Mouse (Mus musculus) spleen, postnatal 10 days (tissue): ENCODE data around the gene Zdhhc13.
A peak's percentile ranks its signal among the peaks of the same experiment; 100 is the strongest.

Experiments used
- DNase-seq, 2 experiments: peaks; one replicate each; pipeline ENCODE4 v3.0.0; 2021 to 2022; ENCODE audit warnings: low spot score in 2 of 2

Gene Zdhhc13

DNA sequence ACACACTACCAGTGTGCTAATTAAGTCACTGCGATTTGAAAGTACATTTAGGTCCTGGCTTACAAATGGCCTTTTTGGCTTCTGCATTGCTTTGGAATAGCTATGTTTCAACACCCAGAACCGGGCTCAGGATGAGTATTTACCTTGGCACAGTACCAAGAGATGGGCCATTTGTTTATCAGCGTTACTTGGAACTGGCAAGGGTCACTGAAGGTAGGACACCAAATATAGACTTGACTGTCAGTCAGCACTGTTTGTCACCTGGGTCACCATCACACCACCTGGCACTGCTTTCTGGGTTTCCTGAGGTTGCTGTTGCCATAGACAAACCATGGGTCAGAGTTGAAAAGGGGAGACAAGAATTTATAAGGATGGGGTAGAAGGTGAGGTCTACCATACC lies 53.5 kb downstream of the Zdhhc13 start:
- no peak for DNase-seq

DNA sequence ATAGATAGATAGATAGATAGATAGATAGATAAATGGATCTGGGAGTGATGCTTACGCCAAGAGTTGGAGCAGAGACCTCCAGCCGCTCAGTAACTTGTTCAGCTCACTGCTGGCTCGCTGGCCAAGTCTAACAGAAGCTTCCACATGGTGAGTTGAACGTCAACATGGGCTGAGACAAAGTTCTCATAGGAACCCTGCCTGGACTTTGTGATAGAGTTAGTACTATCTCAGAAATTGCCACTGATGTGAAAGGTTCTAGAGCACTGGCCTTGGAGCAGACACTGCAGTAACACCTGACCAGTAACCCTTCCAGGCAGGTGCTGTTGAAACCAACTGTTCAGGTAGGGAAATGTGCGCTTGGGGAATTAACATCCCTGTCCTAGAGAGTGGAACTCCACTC lies 54.7 kb downstream of the Zdhhc13 start:
- DNase-seq, result no peak

DNA sequence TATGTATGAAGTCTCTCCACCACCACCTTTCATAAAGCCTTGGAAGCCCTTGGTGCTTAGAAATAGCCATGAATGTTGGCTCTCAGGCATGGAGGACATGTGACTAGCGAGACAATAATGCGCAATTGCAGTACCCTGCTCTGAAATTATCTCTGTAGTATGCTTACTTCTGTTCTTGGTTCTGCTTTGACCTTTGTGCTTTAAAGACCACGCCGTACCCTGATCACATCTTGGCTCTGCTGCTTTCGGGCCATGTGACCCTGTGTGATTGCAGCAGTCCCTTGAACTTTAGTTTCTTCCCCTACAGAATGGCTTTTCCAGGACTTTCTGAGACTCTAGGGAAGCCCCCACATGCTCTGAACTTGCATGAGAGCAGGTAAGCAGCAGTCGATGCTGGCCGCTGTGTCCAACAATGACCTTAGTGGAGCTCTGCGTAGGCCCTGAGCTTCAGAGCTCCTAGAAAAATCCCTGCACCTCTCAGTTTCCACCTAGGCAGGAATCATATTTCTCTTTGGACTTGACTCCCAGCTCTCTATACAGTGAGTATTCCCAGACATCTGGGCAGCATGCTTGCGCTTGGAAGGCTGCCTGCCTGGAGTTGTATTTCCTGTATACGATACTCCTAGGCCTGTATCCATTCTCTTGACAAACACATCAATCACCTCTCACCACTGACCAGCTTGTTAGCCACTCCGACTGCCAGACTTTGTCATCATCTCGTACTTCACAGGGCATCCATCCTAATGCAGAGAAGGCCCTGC lies 56.6 kb downstream of the Zdhhc13 start:
- DNase-seq, result no peak

DNA sequence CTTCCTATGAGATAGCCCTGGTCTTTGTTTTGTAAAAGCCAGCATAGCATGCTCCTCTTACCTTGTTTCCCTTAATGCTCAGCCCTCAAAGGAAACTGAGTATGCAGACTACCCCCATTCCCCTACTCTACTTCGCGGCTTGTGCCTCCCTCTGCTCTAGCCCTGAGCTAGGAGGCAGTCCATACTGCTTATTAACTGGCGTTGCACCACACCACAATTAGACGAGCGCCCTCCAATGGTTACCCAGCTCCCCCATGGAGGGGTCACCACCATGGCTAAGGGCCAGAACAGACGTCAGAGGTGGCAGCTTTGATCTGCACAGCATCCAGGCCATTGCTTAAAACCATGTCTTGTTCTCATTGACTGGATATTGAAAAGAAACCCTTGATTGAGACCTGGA lies 58.0 kb downstream of the Zdhhc13 start:
- no peak for DNase-seq

DNA sequence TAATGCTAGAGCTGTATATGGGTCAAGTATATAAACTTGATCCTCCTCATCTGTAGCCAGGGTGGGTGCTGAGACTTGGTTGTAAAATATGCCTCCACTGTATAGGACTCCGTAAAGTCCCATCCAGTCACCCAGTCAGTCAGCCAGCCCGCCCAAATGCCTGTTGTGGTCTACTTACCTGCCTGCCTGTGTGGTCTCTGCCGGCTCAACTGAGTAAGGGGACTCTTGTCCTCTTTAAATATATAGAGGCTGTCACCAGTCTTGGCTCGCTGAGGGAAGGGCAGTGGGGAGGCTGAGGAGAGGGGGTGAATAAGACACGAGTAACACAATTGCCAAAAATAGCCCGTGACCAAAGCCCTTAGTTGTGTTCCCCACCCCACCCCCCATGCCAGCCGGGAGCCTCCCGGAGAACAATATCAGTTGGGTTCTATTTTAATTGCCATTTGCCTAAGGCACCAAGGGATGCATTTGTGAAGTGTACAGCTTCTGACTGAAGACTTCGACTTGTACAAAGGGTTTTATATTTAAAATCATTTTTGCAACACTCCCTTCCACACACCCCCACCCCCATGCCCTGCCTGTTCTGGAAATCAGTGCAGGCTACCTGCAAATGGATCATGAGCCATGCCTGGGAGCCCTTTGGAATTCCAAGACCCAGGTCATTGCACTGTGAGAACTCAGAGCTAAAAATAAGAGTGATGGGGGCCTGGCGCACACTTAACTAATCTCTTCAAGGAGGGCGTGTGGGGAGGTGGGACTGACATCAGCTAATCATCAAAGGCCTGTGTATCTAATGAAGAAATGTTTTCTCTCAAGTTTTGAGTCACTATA lies 59.2 kb downstream of the Zdhhc13 start, which contains the start of gene Csrp3:
Gene Csrp3, minus strand, starts transcription at position 214 of the 831 bp plus-strand sequence.
- DNase-seq, result no peak

DNA sequence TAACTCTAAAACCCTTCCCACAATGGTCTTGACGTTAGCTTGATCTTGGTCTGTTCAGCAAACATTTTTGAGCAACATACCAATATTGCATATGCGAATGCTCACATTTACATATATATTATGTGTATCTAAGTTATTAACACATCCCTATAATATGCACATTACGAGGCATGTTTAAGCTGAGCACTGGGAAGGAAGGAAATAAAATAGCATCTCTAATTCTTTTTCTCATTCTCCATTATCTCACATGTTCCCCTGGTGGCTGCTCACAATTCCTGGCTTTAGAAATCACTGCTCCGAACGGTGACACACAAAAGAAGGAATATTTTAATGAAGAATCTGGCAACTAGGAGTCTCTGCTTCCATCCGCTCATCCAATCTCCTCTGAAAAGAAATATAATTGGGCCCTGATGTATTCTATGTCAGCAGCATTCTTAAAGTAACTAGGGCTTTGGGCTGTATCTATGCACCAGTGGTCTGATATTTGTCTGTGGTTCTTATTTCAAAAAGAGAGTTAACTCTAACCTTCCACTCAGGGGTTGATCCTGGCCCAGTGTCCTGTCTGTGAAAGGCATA lies 62.8 kb downstream of the Zdhhc13 start:
- DNase-seq, result no peak

DNA sequence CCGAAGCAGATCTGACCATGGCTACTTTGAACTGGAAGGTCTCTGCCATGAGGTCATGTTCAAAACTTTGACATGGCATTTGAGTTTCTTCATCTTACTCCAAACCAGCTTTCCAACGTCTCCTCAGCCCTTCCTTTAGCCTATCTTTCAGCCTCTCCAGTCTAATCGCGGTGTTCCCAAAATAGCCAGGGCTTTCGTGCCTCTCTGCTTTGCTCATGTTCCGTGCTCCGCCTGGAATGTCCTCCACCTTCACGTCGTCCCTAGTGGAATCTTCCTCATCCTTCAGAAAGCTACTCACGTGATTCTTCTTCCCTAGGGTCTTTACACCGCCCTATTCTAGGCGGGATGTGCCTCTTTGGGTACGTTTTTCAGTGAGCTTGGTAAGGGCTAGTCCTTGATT lies 64.7 kb downstream of the Zdhhc13 start:
- no peak for DNase-seq

DNA sequence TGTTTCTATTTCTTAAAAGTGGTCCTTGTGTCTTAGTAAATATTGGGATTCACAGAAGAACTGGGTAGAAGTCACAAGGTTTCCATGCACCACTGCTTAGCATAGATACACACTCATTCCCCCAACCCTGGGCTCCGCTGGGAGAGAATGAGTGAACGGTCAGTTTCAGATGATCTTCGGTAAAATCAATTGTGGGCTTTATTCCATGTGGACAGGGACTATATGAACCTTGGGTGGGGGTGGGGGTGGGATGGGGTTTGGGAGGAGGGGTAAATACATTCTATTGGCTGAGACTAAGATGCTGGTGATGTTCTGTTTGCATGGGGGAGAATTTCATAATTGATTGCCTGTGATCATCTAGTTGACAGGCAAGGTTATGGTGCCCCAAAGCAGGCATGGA lies 66.7 kb downstream of the Zdhhc13 start:
- DNase-seq, result no peak

DNA sequence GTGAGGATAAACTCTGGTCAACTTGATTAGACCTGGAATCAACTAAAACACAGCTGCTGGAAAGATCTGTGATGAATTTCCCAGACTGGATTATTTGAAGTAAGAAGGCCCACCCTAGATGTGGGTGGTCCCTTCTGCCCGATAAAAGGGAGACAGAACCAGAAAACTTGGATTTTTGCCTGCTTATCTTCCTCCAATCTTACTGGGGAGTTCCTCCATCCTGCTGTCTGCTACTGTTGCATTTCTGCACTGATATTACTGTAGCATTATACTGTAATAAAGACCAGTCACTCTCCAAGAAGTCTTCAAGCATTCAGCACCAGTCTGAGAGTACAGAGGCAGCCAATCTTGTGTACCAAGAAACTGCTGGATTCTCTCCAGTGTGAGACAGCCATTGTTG lies 69.5 kb downstream of the Zdhhc13 start:
- DNase-seq, result no peak

DNA sequence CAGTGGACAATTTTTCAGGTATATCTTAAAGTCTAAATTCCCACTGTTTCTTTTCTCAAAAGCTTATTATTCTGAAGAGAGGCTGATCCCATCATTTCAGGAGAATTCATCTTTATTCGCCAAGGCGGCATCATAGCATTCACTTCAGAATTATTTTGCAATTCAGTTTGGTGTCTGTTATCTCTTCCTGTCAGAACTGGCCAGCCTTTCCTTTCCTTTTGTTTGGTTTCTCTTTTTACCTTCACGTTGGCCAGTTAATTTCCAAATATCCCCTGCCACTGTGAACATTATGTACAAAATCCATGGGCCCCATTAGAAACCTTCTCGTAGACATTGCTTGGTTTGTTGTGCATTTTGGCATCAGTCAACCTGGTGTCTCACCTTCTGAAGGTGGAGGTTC lies 70.6 kb downstream of the Zdhhc13 start:
- no peak for DNase-seq

DNA sequence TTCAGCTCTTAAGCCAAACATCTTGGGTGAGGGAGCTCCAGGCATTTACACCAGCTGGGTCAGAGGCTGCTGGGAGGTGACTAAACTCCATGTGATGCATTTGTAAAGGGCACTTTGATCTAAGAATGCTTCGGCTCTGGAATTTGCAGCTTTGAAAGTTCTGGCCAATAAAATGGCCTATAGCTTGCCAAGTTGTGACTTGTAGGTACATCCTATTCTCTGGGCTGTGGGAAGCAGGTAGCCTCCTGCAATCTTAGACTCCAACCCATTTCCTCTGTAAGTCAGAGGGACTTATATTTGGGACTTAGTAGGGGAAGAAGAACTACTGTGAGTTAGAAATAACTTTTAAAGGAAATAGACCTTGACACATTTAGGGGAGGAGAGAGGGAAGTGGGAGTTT lies 72.1 kb downstream of the Zdhhc13 start:
- no peak for DNase-seq

DNA sequence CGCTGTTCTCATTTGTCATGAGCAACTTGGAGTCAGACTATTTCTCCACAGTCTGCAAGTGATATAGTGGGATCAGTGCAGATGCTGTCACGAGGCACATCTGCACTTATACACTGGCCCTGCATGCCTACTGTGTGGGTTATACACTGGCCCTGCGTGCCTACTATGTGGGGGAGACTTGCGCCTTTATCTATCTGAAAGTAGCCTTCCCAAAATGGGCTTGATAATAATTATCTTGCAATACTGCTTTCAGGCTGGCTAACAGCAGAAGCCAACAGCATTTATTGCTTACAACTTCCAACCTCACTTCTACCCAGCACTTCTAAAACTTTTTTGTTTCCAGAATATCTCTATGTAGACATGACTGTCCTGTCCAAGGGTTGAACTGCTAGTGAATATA lies 73.0 kb downstream of the Zdhhc13 start:
- DNase-seq, result no peak

DNA sequence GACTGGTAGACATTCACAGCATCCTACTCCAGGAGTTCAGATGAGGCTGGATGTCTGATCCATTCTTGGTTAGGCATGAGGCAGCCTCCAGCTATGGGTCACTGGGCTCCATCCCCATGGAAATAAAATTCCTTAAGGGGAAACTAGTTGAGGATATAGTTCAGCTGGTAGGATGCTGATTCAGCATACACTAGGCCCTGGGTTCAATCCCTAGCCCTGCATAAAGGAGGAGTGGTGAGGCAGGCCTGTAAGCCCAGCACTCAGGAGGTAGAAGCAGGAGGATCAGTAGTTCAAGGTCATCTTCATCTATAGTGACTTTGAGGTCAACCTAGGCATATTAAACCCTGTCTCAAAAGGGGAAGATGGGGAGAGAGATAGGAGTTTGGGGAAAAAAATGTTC lies 75.4 kb downstream of the Zdhhc13 start:
- DNase-seq, result no peak

DNA sequence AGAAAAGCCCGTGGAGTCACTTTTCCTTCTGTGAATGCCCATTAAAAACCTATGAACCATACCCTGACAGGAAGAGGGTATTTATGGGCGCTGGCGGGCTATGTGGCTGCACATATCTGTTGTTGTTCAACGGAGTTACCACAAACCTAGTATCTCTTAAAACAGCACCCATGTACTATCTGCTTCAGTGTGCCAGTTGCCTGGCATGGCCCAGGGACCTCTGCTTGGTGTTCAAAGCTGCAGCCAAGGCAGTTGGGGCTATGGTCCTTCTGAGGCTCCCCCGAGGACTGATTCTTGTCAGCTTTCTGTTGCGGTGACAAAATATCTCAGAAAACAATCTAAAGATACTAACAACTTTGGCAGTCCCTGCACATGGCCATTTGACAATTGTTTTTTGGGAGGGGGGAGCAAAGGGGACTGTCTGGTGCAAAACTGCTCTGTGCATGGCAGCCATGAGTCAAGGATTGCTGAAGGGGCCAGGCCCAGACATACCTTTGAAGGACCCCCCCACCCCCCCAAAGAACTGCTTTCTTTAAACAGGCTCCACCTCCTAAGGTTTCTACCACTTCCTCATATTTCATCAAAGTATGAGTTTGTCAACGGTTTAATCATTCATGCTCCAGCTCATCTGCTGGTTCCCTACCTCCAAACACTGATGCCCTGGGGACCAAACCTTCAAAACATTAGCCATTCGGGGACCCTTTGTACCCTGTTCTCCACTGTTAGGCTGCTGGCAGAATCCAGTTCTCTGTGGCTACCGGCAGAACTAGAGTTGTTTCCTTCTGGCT lies 76.1 kb downstream of the Zdhhc13 start:
- DNase-seq, result no peak

DNA sequence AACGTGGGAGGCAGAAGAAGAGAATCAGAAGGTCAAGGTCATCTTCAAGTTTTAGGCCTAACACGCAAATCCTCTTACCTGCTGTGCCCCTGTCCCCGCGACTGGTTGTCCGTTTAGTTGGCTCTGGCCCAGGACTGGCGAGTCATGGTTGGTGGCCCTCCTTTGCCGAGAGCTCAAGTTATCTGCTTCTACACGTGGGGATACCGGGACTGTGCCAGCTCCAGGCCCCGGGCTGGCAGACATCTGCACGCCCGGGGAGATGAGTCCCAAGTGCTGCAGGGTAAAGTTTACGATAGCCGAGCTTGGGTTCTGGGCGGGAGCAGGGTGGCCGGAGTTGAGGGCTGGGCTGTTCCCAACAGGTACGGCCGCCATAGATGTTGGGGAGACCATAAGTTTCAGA lies 78.8 kb downstream of the Zdhhc13 start:
- peak in 1 of 2 experiments; percentile 36 for DNase-seq

DNA sequence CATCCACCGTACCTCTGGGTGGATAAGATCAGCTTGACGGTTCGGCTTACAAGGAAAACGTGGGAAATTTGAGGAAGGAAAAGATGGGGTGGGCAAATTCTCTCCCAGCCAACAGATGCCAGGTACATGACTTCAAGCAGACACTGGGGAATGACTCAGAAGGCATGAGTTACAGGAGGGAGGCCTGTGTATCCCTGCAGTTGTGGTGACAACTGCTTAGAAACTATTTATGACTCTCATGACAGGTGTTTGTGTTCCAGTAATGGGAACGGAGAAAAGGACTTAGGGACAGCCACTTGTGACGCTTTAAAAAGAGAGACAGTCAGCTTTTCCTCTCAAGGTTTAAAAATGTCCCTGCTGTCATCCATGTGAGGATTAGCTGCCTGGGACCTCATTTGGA lies 81.3 kb downstream of the Zdhhc13 start:
- no peak for DNase-seq

DNA sequence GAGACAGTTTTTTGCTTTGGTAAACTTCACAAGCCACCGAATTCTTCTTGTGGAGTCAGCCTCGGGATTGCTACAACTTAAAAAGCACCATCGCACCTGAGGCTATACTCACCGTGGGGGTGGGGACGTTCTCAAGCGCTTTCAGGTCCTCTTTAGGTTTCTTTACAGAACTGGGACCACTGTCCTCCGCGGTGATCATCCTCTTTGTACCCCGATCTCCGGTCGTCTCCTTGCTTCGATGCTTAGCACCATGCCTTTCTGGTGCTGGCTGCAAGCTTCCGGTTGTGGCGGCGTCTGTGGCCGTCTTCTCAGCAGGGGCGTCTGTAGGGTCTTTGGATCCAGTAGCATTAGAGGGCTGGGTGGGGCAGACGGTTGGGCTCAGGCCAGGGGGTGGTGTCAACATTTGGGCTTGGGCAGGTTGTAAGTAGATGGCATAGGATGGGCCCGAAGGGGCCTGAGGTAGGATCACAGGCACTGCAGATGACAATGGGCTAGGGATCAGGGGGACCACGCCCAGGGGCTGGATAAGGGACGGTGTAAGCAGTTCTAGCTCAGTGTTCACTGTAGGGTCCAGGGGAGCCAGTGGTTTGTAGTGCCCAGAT lies 81.9 kb downstream of the Zdhhc13 start:
- DNase-seq, result no peak

DNA sequence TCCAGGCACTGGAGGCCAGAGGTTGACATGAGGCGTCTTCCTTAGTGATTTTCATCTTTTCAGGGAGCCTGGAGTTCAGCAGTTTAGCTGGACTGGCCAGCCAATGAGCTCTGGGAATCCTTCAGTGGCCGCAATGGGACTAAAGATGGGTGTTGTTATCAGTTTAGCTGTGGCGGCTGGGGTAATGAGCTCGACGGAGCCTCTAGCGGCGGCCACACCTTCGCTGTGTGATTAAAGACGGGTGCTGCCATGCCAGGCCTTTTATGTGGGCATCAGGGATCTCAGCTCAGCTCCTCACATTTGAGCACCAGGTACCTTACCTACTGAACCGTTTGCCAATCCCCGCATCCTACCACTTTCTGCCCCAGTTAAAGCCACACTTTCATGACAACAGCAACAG lies 82.5 kb downstream of the Zdhhc13 start:
- no peak for DNase-seq

DNA sequence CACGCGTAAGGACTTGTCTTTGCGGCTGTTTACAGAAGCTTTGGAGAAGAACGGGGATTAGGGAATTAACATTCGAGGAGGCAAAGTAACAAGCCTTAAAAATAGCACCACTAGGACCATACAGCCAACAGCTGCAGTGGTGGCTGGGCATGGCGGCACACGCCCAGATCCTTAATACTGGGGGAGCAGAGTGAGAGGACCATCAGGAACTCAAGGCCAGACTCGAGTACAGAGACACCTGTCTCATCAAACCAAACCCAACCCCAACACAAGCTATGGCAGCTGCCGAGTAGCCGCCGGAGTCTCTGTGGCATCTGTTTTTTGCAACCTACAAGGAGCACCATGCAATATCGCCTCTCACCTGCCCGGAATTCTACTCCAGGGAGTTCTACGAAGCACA lies 86.3 kb downstream of the Zdhhc13 start:
- no peak for DNase-seq

DNA sequence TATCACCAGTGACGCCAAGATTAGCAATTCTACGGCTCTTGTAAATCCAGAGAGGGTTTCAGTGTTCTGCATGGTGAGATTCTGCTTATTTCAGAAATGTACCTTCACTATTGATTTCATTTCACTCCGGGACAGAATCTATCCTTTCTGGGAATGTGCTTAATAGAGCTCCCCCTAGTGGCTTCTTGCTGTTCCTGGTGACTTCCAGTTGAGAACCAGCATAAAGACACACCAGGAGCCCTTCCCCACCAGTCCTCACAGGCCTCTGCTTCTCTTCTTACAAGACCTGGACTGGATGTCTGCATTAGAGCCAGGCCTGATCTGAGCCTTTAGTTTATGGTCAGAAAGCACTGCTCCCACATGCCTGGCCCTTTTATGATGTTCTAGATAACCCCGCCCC lies 87.7 kb downstream of the Zdhhc13 start:
- DNase-seq, result peak in 1 of 2 experiments; percentile 48
